Mouse (Mus musculus): ENCODE results near the gene Timm10.
"Not testable (repeated sequence)": the region's sequence is repeated elsewhere in the genome, so short reads cannot be mapped to it uniquely, and the experiment has no call there.

Timm10 gene

DNA sequence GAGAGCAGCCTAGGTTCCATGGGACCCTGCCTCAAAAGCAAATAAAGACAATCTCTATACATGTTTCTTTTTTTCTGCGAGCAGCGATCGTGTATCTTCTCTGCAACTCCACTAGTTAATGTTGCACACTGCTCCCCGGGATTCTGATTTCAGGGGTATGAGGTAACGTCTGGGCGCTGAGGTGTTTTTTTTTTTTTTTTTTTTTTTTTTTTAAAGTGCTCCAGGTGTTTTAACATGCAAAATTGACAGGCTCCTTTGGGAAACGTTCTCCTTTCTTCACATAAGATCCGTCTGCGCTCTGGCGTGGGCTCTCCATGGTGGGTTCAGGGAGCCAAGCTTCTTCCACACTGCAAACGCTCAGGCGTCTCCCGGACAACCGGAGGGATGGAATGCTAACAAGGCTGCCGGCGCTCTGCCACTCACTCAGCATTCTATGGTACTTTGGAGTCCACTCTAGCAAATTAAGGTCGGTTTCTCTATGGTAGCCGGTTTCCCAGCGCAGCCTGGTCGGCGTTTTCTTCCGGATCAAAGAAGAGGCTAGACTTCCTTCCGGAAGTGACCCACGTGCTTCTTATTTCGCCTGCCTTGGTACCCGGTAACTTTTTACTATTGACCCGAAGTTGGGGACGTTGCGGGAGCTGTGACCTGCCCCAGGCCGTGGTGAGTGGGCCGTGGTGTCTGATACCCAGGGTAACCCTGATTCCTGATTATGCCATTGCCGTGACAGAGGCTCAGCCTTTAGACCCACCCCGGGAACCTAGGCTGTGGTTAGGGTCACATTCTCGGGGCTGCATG is at the start of gene Timm10:
Gene Timm10, plus strand, starts transcription at position 510 of the 795 bp plus-strand sequence.
- DNase-seq: peak; percentile 83 to 86

GRCm38 (mm10) chr2:84777706-84778105 is 49.1 kb upstream of the Timm10 start:
- DNase-seq: no peak

GRCm38 (mm10) chr2:84779210-84779609 is 47.6 kb upstream of the Timm10 start:
- no peak for DNase-seq

DNA sequence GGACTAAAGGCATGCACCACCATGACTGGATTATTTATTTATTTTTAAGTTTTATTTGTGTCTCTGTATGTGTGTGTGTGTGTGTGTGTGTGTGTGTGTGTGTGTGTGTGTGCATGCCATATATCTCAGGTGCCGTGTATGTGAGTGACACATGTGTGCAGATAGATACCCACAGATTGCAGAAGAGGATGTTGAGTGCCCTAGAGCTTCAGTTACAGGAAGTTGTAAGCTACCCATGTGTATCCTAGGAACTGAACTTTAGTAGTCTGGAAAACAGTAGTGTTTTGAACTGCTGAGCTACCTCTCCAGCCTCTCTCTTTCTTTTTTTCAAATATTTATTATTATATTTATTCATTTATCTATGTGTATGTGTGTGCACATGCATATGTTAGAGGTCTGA is 43.5 kb upstream of the Timm10 start:
- DNase-seq: no peak

DNA sequence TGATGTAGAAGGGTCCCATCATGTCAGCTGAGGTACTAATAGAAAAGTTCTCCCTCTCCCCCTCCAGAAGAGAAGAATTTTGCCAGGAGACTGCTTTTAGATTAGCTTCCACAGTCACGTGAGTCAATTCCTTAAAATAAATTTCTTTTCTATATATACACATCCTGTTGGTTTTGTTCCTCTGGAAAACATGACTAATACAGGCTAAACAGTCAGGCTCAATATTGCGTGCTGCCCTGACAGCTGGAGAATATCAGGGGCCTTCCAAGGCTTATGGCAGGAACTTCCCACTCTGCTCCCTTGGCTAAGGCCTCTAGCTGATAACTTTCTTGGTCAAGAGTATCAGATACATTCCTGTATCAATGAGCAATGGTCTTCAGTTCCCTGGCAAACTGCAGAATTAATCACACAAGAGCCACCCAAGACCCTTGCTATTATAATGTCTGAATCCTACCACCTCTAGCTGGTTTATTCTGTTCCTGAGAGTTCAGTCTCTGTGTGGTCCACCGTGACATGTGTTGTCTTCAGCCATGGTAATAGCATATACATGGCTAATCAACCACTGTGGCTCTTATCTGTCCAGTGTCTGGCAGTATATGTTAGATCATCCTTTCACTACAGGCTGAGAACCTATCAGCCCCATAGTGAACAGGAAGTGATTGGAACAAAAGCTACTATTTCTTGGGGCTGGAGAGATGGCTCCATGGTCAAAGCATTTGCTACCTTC is 42.8 kb upstream of the Timm10 start:
- DNase-seq: no peak

GRCm38 (mm10) chr2:84788316-84788715 is 38.5 kb upstream of the Timm10 start:
- no peak for DNase-seq

DNA sequence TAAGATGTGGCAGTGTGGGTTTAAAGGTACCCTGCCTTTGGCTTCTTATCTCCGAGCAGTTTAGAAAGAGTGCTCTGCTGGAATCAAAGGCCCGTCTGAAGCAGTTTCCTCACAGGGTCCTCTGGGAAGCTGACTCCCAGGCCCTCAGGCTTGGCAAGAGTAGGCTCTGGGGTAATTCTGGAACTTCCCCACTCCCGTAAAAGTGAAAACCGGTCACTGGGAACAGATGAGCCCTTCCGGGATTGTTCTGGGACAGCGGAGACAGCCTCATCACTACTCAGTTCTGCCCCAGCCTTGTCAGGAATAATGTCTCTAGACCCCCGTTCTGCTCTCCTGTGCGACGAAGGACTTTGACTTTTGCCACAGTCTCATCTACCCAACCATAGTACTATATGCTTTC is 36.4 kb upstream of the Timm10 start:
- no peak for DNase-seq

GRCm38 (mm10) chr2:84792516-84792915 is 34.3 kb upstream of the Timm10 start:
- no peak for DNase-seq

DNA sequence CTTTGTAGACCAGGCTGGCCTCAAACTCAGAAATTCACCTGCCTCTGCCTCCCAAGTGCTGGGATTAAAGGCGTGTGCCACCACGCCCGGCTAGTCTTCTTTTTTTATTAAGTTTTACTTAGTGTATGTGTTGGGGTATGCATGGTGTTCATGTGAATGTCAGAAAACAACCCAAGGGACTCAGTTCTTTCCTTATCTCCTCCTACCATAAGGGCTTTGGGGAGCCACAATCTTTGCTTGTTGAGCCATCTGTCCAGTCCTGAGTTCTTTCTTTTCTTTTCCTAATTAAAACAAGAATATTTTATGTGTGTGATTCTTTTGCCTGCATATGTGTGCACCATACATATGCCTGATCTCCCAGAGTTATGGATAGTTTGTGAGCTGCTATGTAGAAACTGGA is 33.6 kb upstream of the Timm10 start:
- no peak for DNase-seq

- no peak for DNase-seq
Observed at GRCm38 (mm10) chr2:84793871-84794270, 32.9 kb upstream of the Timm10 start.

DNA sequence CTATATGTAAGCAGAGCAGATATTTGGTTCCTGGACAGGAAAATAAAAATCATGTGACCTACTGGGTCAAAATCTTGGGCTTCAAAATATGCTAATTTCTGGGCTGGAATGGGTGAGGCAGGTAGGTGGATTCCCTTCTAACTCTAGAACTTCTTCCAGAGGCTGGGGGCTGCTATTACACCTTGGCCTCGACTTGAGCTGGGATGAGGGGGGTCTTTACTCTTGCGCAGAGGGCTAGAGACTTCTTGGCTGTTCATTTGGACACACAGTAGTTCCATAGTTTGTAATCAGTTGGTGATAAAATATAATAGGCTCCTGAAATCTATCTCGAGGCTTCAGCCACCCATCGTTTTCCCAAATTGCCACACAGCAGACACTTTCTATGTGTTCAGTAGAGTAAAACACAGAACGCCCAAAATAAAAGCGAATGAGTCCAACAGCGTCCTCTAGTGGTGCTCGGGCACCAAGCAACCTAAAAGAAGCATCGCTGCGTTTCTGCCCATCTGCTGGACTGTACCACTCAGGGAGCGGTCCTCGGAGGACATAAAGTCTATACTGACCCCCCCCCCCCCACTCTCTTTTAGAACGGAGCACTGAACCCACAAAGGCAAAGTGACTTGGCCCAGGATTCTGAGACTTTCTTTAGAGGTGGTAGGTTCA is 28.8 kb upstream of the Timm10 start:
- peak; percentile 81 to 87 for DNase-seq

DNA sequence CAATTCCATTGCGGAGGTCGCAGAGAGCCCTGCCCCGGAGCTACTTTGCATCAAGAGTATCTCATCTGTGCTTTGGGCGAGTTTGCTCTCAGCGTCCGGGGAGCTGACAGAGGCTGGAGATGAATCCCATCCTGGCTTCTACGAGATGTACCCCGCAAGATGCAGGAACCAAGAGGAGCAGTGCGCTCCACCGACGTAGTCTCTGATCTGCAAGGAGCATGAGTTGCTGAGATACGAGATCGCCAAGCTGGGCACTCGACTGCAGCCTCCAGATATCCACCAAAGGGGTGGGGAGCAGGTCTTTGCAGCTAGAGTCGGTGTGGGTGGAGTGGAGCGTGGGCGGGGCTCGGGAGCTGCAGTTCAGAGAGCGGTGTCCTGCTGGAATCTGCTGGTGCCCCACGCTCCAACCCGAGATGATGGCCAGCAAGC is 28.3 kb upstream of the Timm10 start, which contains the start of gene Ube2l6:
Gene Ube2l6, plus strand, starts transcription at position 336 of the 429 bp plus-strand sequence.
- DNase-seq: peak; percentile 55 to 63

GRCm38 (mm10) chr2:84799041-84799561 is 27.7 kb upstream of the Timm10 start:
- peak; percentile 52 to 72 for DNase-seq

- DNase-seq: no peak
Observed at GRCm38 (mm10) chr2:84800304-84800703, 26.5 kb upstream of the Timm10 start.

DNA sequence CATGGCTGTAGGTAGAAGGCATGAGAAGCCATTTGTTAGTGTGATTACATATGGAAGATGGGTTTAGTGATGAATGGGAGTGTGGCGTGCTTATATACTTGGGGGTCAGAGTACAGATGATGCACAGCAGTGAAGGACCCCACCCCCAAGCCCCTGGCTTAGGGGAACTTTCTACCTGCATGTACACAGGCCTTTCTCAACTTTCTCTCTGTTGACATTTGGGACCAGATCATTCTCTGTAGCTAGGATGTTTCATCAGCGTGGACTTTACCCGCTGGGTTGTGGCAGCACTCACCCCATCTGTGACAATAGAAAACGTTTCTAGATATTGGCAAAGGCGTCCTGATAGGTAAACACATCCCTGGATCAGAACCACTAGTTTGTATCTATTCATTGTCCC is 25.6 kb upstream of the Timm10 start:
- not testable (repeated sequence) for DNase-seq

DNA sequence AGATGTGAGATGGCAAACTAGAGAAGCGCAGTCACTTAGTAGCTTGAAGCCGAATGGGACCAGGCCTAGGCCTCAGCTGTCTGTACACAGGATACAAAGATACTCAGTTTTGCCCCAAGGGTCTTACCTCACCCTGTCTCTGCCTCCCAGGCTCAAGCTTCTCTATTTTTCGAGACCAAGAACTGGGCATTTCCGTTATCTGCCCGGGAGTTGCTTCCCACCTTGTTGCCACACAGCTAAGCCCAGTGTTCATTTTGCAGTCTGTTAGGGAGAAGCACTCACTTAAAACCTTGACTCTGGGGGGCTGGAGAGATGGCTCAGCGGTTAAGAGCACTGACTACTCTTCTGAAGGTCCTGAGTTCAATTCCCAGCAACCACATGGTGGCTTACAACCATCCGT is 22.8 kb upstream of the Timm10 start:
- DNase-seq: no peak

DNA sequence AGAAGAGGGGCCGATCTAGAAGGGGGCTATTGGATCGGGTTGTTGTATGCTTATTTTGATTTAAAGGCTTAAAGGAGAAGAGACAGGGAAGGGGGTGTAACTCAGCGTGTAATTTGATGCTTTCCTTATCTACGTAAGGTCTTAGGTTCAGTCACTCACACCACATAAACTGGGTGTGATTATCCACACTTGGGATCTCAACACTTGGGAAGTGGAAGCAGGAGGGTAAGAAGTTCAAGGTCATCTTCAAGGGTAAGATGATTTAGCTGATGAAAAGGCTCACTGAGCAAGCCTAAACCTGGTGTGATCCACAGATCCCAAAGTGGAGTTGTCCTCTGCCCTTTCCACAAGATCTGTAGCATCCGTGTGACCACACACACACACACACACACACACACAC is 20.3 kb upstream of the Timm10 start:
- DNase-seq: no peak

DNA sequence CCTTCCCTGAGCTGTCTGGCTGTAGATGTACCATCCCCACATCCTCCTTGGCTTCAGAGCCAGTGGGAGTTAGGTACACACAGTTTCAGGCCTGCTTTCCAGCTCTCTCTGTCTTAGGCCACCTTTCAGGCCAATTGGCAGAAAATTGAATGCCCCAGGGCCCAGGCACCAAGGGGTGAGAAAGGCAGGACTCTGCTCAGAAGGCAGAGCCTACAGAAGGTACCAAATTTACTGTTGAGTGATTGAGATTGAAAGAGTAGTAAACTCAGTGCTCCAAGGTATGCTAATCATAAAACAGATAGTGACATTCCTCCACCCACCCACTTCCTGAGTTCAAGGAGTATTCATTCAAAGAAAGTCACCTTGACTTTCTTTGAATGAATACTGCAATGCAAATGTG is 17.5 kb upstream of the Timm10 start:
- DNase-seq: no peak

GRCm38 (mm10) chr2:84810526-84810885 is 16.3 kb upstream of the Timm10 start:
- no peak for DNase-seq

DNA sequence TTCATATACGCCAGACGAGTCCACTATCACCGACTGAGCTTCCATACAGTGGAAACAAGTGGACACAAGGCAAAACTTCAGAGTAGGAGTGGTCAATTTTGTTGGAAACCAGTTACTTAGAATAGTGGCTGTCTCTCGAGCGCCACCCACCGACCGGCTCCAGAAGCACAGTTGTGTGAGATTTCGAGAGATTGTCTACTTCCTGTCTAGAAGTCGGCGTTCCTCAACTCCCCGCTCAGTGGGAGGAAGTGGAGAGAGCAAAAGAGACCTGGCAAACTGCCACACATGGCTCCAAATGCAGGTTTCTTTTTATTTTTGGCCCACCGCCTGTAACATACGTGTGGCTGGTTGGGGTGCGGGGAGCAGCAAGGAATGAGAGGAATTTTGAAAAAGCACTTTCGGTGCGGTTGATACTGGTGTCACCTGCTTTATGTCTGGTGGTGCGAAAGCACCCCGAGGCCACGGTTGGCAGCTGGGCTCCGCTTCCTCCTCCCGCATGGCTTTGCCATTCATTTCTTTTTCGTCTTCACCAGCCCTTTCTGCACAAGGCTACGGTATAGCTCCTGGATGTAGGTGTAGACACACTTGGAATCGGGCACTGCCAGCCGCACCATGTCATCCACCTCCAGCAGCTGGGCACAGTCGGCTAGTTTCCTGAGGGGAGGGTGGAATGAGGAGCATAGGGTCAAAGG is 15.8 kb upstream of the Timm10 start:
- peak; percentile 77 for DNase-seq

GRCm38 (mm10) chr2:84811880-84812279 is 14.9 kb upstream of the Timm10 start:
- DNase-seq: no peak

DNA sequence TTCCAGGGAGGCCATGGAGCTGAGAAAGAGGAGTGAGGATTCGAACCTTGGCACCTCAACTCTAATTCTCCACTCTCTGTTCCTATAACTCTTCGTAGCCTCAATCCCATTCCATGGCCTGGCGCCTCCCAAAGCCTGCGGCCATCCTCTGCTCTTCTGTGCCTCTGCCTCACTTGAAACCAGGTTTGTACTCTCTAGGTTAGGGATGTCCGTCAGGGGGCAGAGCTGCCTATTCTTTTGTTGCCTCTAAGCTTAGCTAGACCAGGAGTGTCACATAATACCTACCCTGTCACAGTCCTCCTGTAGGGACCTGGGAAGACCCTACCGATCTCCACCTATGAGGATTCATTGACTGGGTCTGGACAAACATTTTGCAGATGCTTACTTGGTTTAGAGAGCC is 14.1 kb upstream of the Timm10 start:
- DNase-seq: no peak

DNA sequence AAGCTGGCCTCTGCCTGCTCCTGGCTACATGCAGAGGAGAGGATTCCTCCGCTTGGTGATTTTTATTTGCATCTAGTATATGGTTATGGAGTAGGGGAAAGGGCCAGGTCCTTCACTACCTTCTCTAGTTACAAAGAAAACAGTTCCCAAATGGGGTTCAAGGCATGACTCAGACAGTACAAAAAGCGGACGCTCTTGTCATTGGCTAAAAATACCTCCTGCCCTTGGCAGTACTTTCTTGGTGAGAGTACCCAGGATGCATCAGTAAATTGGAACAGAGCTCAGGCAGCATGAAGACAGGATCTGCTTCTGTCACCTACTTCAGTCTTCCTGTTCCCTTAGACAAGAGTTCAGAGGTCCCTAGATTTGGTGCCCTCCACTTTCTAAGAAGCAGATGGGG is 6.9 kb upstream of the Timm10 start:
- DNase-seq: no peak

All from cerebellum, postnatal 36 days (tissue).